9 mouse cellular contexts compared by ENCODE assay signal in the genomic region with DNA sequence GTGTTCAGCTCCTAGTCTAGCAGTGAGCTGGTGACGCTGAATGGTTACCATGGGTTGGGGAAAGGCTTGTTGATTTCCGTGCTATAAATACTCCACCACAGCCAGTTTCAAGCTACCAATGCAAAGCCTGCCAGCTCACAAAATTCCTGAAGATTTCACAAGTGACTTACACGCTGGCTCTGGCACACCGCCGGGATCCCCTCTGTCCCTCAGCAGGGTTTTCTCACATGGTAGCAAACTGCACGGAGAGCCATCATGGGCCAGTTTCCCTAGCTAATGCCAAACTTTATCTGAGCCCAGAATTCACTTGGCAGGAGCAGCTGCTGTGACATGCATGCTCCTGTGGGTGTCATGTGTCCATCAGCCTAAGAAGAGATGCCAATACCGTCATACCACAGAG. TPM values are rescaled to one million over a fixed set of nuclear protein-coding genes. Genes with fewer than 3 reads are reported as not detected.
DNase-seq lines count a peak whose midpoint lies in the region.
"Had no signal": no experiment of that assay in that cellular context is flagged by ENCODE, and none has a peak within 500 bp of the region (broad histone marks: within the 10 kb centered on the region; RNA-seq: fewer than 3 reads in every experiment).

No protein-coding gene starts in this region.

- DNase-seq in adrenal gland, adult (ENCODE audit: inconsistent age in 2 of 2, low spot score in 1 of 2) = peak; percentile 4 to 34
- no peak for DNase-seq in adrenal gland, adult 8-10 months
- peak; percentile 31 for DNase-seq in urinary bladder, postnatal 25 days (ENCODE audit: low spot score)
- DNase-seq in urinary bladder, adult 2 months (ENCODE audit: low spot score) = no peak
- DNase-seq in layer of hippocampus, postnatal 36 days = peak; percentile 3
- no peak for DNase-seq in spleen, postnatal 4 days (ENCODE audit: low spot score in 2 of 2)
- DNase-seq in kidney, adult 11 months = no peak
- DNase-seq in cerebellum, adult 18-20 months = no peak

RNA-seq across cellular contexts. Expression of a gene that starts 36.4 kb away (rescaled TPM):
- total RNA-seq in adrenal gland, adult 8-10 months (2022) = 1 to 10 TPM in 1 of 4 experiments, under 1 TPM in 3; 0.49 to 1.0 (median 0.75) TPM
- polyA plus RNA-seq in urinary bladder, adult 2 months (2012; rRNA removed) = 8.6 and 10.1 TPM in 2 replicates
- total RNA-seq in layer of hippocampus, postnatal 36 days (2021) = not detected

RNA-seq across cellular contexts. Expression of a gene that starts 41.5 kb away (rescaled TPM):
- 1 to 10 TPM in 1 of 4 experiments, under 1 TPM in 2, not detected in 1; 0.51 to 1.1 (median 0.74) TPM for total RNA-seq in adrenal gland, adult 8-10 months (2022)
- 1.4 and 2.5 TPM in 2 replicates for polyA plus RNA-seq in urinary bladder, adult 2 months (2012; rRNA removed)
- total RNA-seq in layer of hippocampus, postnatal 36 days (2021) = not detected
- polyA plus RNA-seq: macrophage had no signal

Comparison
In these comparisons a context has a peak if more than half of its experiments do, and no peak if none do; other contexts are left out.
1. DNase-seq: peak in adrenal gland, adult (2 of 2), urinary bladder, postnatal 25 days (single experiment) and layer of hippocampus, postnatal 36 days (2 of 2); none in adrenal gland, adult 8-10 months (single experiment), urinary bladder, adult 2 months (single experiment), spleen, postnatal 4 days (0 of 2), kidney, adult 11 months (single experiment) and cerebellum, adult 18-20 months (0 of 2).